Mouse (Mus musculus) midbrain, postnatal 0 days (tissue): ENCODE measurements at regions not wholly inside any gene's neighbourhood (a gene's known extent, or its start where the extent isn't known, plus 50 kb on each side); places are given as distances from the start of the nearest gene placed in this dataset.

Experiments used
- ATAC-seq: fragments of 200-750 bp; cut with Nextera tagmentation; 2 replicates; pipeline ENCODE4 v1.8.0; 2017; ENCODE audit warnings: moderate number of reproducible peaks, mild to moderate bottlenecking, moderate TSS enrichment, moderate library complexity; ENCODE audit not compliant: low FRiP score
- DNase-seq: peaks from one replicate; pipeline ENCODE4 v3.0.0-alpha.2; 2015; ENCODE audit warnings: low spot score
- H3K27ac ChIP-seq: fragments of 300-500 bp; sonication (generic); 2 replicates; pipeline ENCODE4 v1.5.1; 2014; ENCODE audit warnings: low read depth, mild to moderate bottlenecking, low read length, mixed read lengths
- H3K27me3 ChIP-seq: fragments of 300-500 bp; sonication (generic); 2 replicates; pipeline ENCODE4 v1.6.1; 2014; ENCODE audit warnings: low read length, control low read depth, mixed read lengths; ENCODE audit not compliant: insufficient read depth
- H3K36me3 ChIP-seq: fragments of 300-500 bp; sonication (generic); 2 replicates; pipeline ENCODE4 v1.6.1; 2014; ENCODE audit warnings: low read length, control low read depth, mixed read lengths; ENCODE audit not compliant: insufficient read depth
- H3K4me1 ChIP-seq: fragments of 300-500 bp; sonication (generic); 2 replicates; pipeline ENCODE4 v1.6.1; 2014; ENCODE audit warnings: mild to moderate bottlenecking, control low read depth, antibody characterized with exemption, low read length, mixed read lengths; ENCODE audit not compliant: insufficient read depth
- H3K4me2 ChIP-seq: fragments of 300-500 bp; sonication (generic); 2 replicates; pipeline ENCODE4 v1.6.1; 2014; ENCODE audit warnings: low read depth, mild to moderate bottlenecking, low read length, mixed read lengths; ENCODE audit not compliant: poor library complexity, severe bottlenecking
- H3K4me3 ChIP-seq: fragments of 300-500 bp; sonication (generic); 2 replicates; pipeline ENCODE4 v1.5.1; 2014; ENCODE audit warnings: low read depth, mild to moderate bottlenecking, low read length, moderate library complexity
- H3K9ac ChIP-seq: fragments of 300-500 bp; sonication (generic); replicated peaks from 2 replicates; pipeline ENCODE4 v1.6.1; 2014; ENCODE audit warnings: mild to moderate bottlenecking, low read length, moderate library complexity, mixed read lengths; ENCODE audit not compliant: poor library complexity, severe bottlenecking
- H3K9me3 ChIP-seq: fragments of 300-500 bp; sonication (generic); 2 replicates; pipeline ENCODE4 v1.6.1; 2016; ENCODE audit warnings: low read length, control low read depth
- CTCF ChIP-seq: IDR thresholded peaks from 2 replicates; pipeline ENCODE4 v1.5.1; 2016; ENCODE audit warnings: antibody characterized with exemption, mild to moderate bottlenecking
- WGBS: fragments of 180-500 bp; shearing (Covaris S2); extraction: QIAGEN DNeasy Blood & Tissue Kit; methylation state at CpG from one replicate; pipeline ENCODE4 v1.1.7; 2014; 5-methylcytosine and 5-hydroxymethylcytosine counted together

GRCm38 (mm10) chr7:128998759-128999158, 254.0 kb downstream of the Sec23ip start:
- Histone ChIP-seq H3K4me1 (no peaks in the 10 kb centered on the region), H3K4me3 (no peak overlapping the region)
- no peak for TF ChIP-seq CTCF

GRCm38 (mm10) chr7:129002419-129002818, 254.4 kb upstream of the Plpp4 start:
- Histone ChIP-seq H3K27me3 (no peaks in the 10 kb centered on the region), H3K4me2 (no peak overlapping the region), H3K9ac (no peak overlapping the region), H3K9me3 (no peaks in the 10 kb centered on the region), H3K4me1 (no peaks in the 10 kb centered on the region), H3K27ac (no peak overlapping the region), H3K36me3 (no peaks in the 10 kb centered on the region), H3K4me3 (no peak overlapping the region)
- TF ChIP-seq CTCF: no peak
- DNase-seq: no peak
- whole genome bisulfite sequencing: 80% methylated on average over 5 of the region's 5 CpGs
- no peak for ATAC-seq

More at GRCm38 (mm10) chr7:128998759-128999158, 254.0 kb downstream of the Sec23ip start:
- ATAC-seq: no peak
- 63% methylated on average over 4 of the region's 4 CpGs for WGBS
- no peak overlapping the region for H3K4me2 ChIP-seq
- no peaks in the 10 kb centered on the region for H3K36me3 ChIP-seq
- no peak for DNase-seq
- no peaks in the 10 kb centered on the region for H3K9me3 ChIP-seq
- H3K27me3 ChIP-seq: no peaks in the 10 kb centered on the region
- no peak overlapping the region for H3K27ac ChIP-seq
- no peak overlapping the region for H3K9ac ChIP-seq

GRCm38 (mm10) chr7:129003150-129003549, 253.7 kb upstream of the Plpp4 start:
- no peak for TF ChIP-seq CTCF
- WGBS: 82% methylated on average over 1 of the region's 1 CpGs
- H3K4me2 ChIP-seq: no peak overlapping the region
- DNase-seq: no peak
- H3K36me3 ChIP-seq: no peaks in the 10 kb centered on the region
- no peak overlapping the region for H3K27ac ChIP-seq
- H3K9me3 ChIP-seq: no peaks in the 10 kb centered on the region
- no peak overlapping the region for H3K4me3 ChIP-seq
- H3K4me1 ChIP-seq: no peaks in the 10 kb centered on the region
- H3K9ac ChIP-seq: no peak overlapping the region
- no peak for ATAC-seq
- H3K27me3 ChIP-seq: no peaks in the 10 kb centered on the region

- Histone ChIP-seq H3K9me3 (peaks cover 5% of the 10 kb centered on the region; the same call in 1 of the 2 replicates), H3K36me3 (no peaks in the 10 kb centered on the region), H3K27ac (no peak overlapping the region), H3K9ac (no peak overlapping the region), H3K4me1 (no peaks in the 10 kb centered on the region), H3K4me3 (no peak overlapping the region), H3K4me2 (no peak overlapping the region), H3K27me3 (no peaks in the 10 kb centered on the region)
- DNase-seq (no peak), ATAC-seq (no peak)
- WGBS: 86% methylated on average over 6 of the region's 6 CpGs
- no peak for TF ChIP-seq CTCF
Observed at GRCm38 (mm10) chr7:129016353-129016752, 240.5 kb upstream of the Plpp4 start.

- H3K27me3 ChIP-seq: no peaks in the 10 kb centered on the region
- no peaks in the 10 kb centered on the region for H3K36me3 ChIP-seq
- no peak overlapping the region for H3K4me2 ChIP-seq
- no peaks in the 10 kb centered on the region for H3K9me3 ChIP-seq
- H3K9ac ChIP-seq: no peak overlapping the region
- ATAC-seq (no peak), DNase-seq (no peak)
- no peaks in the 10 kb centered on the region for H3K4me1 ChIP-seq
- TF ChIP-seq CTCF: no peak
- H3K4me3 ChIP-seq: no peak overlapping the region
- WGBS: 78% methylated on average over 2 of the region's 2 CpGs
- H3K27ac ChIP-seq: no peak overlapping the region
Observed at GRCm38 (mm10) chr7:129027116-129027515, 229.7 kb upstream of the Plpp4 start.

GRCm38 (mm10) chr7:129048023-129048422, 208.8 kb upstream of the Plpp4 start:
- 81% methylated on average over 5 of the region's 5 CpGs for WGBS

More at GRCm38 (mm10) chr7:129048023-129048422, 208.8 kb upstream of the Plpp4 start:
- Histone ChIP-seq H3K9ac (no peak overlapping the region), H3K36me3 (no peaks in the 10 kb centered on the region), H3K9me3 (no peaks in the 10 kb centered on the region), H3K27me3 (no peaks in the 10 kb centered on the region), H3K4me2 (no peak overlapping the region), H3K4me1 (no peaks in the 10 kb centered on the region), H3K4me3 (no peak overlapping the region), H3K27ac (no peak overlapping the region)
- TF ChIP-seq CTCF: no peak
- DNase-seq (no peak), ATAC-seq (no peak)
